Mouse (Mus musculus) lung, adult 2 months (tissue): ENCODE measurements around the gene Notch3.

Experiments
- CTCF ChIP-seq: fragments of 200-500 bp; IDR thresholded peaks from 2 replicates; pipeline ENCODE4 v1.5.1; 2011; ENCODE audit warnings: mild to moderate bottlenecking, low read length, control low read depth; ENCODE audit not compliant: insufficient read depth
- POLR2A ChIP-seq: fragments of 200-500 bp; IDR thresholded peaks from 2 replicates; pipeline ENCODE4 v1.6.1; 2011; ENCODE audit warnings: low read depth, mild to moderate bottlenecking, control low read depth, low read length, borderline replicate concordance; ENCODE audit errors: extremely low read depth

GRCm38 (mm10) chr17:32130506-32130905, 36.1 kb downstream of the Notch3 start:
- no peak for TF ChIP-seq POLR2A
- TF ChIP-seq CTCF: no peak
